Mouse (Mus musculus): ENCODE results near the gene Rsu1. TPM values are rescaled to one million over a fixed set of nuclear protein-coding genes. Genes with fewer than 3 reads are reported as not detected.

Gene Rsu1
- polyA plus RNA-seq (2012; rRNA removed), result 108 and 173 TPM in 2 replicates

DNA sequence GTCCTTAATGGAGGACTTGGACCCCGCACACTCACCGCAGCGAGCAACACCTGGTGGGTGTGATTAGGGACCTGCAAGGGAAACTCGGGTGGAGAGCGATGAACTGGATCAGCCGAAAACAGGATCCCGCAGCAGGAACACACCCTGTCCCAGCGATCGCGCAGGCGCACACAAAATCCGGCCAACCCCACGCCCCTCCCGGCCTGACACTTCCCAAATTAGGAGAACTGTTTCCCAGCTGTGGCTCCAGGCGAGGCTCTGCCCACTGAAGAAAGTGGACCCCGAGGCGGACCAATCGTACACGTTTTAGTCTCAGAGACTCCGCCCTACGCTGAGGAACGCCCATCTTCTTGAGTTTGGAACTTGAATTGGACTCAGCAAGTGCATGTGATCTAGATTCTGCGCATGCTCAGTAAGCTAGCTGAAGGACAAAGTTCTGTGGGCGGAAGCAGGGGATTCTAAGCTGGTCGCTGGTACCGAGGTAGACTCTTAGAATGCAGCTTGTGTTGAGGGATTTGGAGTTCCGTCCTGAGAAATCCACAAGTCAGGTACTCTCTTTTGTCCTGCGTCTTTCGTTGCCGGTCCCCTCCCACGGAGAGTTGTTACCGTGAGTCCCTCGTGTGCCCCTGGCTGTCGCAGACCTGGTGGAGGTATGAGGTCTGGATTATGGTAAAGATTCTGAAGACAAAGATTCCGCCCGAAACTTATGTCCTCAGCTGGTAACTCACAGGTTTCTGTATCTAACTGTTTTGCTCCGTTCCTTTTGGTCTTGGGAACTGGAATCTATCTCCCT is at the start of gene Rsu1:
Gene Rsu1 (minus strand): TSS at position 251 of the 793 bp plus-strand sequence.

Other genes starting within 250 kb of the Rsu1 start
- 0.02 and 0.03 TPM in 2 replicates for gene Cubn, start 220.4 kb upstream of the Rsu1 start, polyA plus RNA-seq (2012; rRNA removed)

Measured in ovary, adult 2 months (tissue).